Mouse (Mus musculus) splenic B cell, adult 2 months (primary cell): ENCODE results near the gene Dnmt3c.
"Not testable (repeated sequence)": the region's sequence is repeated elsewhere in the genome, so short reads cannot be mapped to it uniquely, and the experiment has no call there.

ENCODE experiments used
- DNase-seq: peaks from one replicate; pipeline ENCODE4 v3.0.0-alpha.2; 2011; ENCODE audit warnings: low read depth, low spot score
- H3K27me3 ChIP-seq: 2 replicates; pipeline ENCODE4 v1.6.1; 2012; ENCODE audit warnings: mild to moderate bottlenecking, low read length, moderate library complexity, mixed read lengths; ENCODE audit not compliant: control insufficient read depth, poor library complexity, insufficient read depth, severe bottlenecking
- H3K36me3 ChIP-seq: 2 replicates; pipeline ENCODE4 v1.6.1; 2012; ENCODE audit warnings: mild to moderate bottlenecking, low read length, moderate library complexity, mixed read lengths; ENCODE audit not compliant: control insufficient read depth, poor library complexity, insufficient read depth, severe bottlenecking

Dnmt3c gene

GRCm38 (mm10) chr2:153693413-153693812 is 3.0 kb upstream of the Dnmt3c start:
- H3K27me3 ChIP-seq, DNase-seq, H3K36me3 ChIP-seq: not testable (repeated sequence)

- peak; percentile 78 for DNase-seq
- H3K27me3 ChIP-seq, result no peaks in the 10 kb centered on the region
- H3K36me3 ChIP-seq, result no peaks in the 10 kb centered on the region
These were observed 1.9 kb upstream of the Dnmt3c start for GRCm38 (mm10) chr2:153694462-153695085.

- no peaks in the 10 kb centered on the region for H3K36me3 ChIP-seq
- no peak for DNase-seq
- no peaks in the 10 kb centered on the region for H3K27me3 ChIP-seq
These were observed 6.9 kb downstream of the Dnmt3c start for GRCm38 (mm10) chr2:153703389-153703788.

- H3K27me3 ChIP-seq, result no peaks in the 10 kb centered on the region
- no peaks in the 10 kb centered on the region for H3K36me3 ChIP-seq
- peak; percentile 50 for DNase-seq
These were observed 14.4 kb downstream of the Dnmt3c start for GRCm38 (mm10) chr2:153710701-153711330.

- H3K36me3 ChIP-seq, result no peaks in the 10 kb centered on the region
- H3K27me3 ChIP-seq, result no peaks in the 10 kb centered on the region
- no peak for DNase-seq
These were observed 16.2 kb downstream of the Dnmt3c start for GRCm38 (mm10) chr2:153712646-153713091.

GRCm38 (mm10) chr2:153713227-153713626 is 16.8 kb downstream of the Dnmt3c start:
- no peaks in the 10 kb centered on the region for H3K27me3 ChIP-seq
- no peak for DNase-seq
- no peaks in the 10 kb centered on the region for H3K36me3 ChIP-seq

- not testable (repeated sequence) for DNase-seq, H3K27me3 ChIP-seq, H3K36me3 ChIP-seq
These were observed 21.4 kb downstream of the Dnmt3c start for GRCm38 (mm10) chr2:153717861-153718260.

- H3K27me3 ChIP-seq, result no peaks in the 10 kb centered on the region
- DNase-seq, result no peak
- H3K36me3 ChIP-seq, result no peaks in the 10 kb centered on the region
These were observed 26.6 kb downstream of the Dnmt3c start for GRCm38 (mm10) chr2:153723098-153723497.

- no peaks in the 10 kb centered on the region for H3K27me3 ChIP-seq
- DNase-seq, result no peak
- H3K36me3 ChIP-seq, result no peaks in the 10 kb centered on the region
These were observed 28.0 kb downstream of the Dnmt3c start for GRCm38 (mm10) chr2:153724424-153724823.

- H3K36me3 ChIP-seq, result no peaks in the 10 kb centered on the region
- no peak for DNase-seq
These were observed 28.4 kb downstream of the Dnmt3c start for GRCm38 (mm10) chr2:153724871-153725270.

GRCm38 (mm10) chr2:153725291-153725690 is 28.8 kb downstream of the Dnmt3c start:
- Histone ChIP-seq H3K27me3 (no peaks in the 10 kb centered on the region), H3K36me3 (no peaks in the 10 kb centered on the region)
- DNase-seq, result no peak

More at GRCm38 (mm10) chr2:153724871-153725270, 28.4 kb downstream of the Dnmt3c start:
- no peaks in the 10 kb centered on the region for H3K27me3 ChIP-seq

- H3K36me3 ChIP-seq, result no peaks in the 10 kb centered on the region
These were observed 37.6 kb downstream of the Dnmt3c start for GRCm38 (mm10) chr2:153734033-153734432.

GRCm38 (mm10) chr2:153740500-153741436 is 44.3 kb downstream of the Dnmt3c start, which contains the start of gene Mapre1:
Mapre1 (plus strand) TSS chr2:153741274.
- DNase-seq, result peak; percentile 99
- no peaks in the 10 kb centered on the region for H3K36me3 ChIP-seq
- H3K27me3 ChIP-seq, result no peaks in the 10 kb centered on the region

More at GRCm38 (mm10) chr2:153734033-153734432, 37.6 kb downstream of the Dnmt3c start:
- H3K27me3 ChIP-seq, result no peaks in the 10 kb centered on the region
- no peak for DNase-seq

- H3K27me3 ChIP-seq, result no peaks in the 10 kb centered on the region
- H3K36me3 ChIP-seq, result no peaks in the 10 kb centered on the region
- DNase-seq, result no peak
These were observed 45.1 kb downstream of the Dnmt3c start for GRCm38 (mm10) chr2:153741437-153742065.
